Mouse (Mus musculus) neural tube, embryonic 10.5 days (tissue): ENCODE results near the gene Arf4.

ENCODE experiments used
- DNase-seq: peaks from one replicate; pipeline ENCODE4 v3.0.0-alpha.2; 2017; ENCODE audit warnings: low spot score; ENCODE audit errors: extremely low spot score

Gene Arf4

GRCm38 (mm10) chr14:26637851-26638707, at the start of gene Arf4:
Arf4 (plus strand) TSS chr14:26638074.
- peak; percentile 94 for DNase-seq

DNA sequence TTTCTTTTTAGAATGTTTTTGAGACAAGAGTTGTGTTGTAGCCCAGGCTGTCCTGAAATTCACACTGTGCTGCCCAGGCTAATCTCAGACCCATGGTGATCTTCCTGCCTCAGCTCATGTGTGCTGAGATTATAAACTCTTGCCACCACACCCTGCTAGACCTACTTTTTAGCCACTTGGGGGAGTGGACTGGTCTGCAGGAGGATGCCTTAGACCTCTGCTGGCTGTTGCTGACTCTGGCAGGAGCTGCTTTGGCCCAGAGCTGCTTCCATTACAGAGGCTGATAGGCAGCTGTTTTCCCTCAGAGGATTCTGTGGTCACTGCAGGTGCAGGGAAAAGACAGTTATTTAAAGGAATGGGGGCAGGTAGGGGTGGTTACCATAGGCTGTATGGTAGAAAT, 46.5 kb upstream of the Arf4 start:
- no peak for DNase-seq

DNA sequence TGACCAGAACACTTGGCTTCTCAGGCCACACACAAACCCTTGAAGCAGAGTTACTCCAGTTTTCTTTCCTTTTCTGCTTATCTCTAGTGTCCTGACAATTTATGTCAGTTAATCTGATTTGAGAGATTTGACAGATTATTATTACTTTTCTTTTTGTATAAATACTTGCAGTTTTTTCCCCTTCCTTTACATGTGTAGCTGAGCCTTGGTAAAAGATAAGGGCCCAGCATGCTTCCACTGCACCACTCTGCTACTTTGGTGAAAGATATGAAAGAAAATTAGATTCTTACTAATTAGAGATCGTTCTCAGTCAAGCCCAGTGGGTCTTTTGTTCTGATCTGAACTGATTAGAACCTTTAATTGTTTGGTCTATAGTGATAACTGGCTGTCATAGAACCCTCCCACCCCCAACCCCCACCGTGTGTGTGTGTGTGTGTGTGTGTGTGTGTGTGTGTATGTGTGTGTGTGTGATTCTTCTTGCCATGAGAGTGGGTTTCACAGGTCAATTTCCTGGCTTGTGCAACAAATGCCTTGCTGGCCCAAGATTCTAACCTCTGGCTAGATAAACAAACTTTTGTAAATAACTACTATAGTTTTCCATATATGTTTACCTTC, 44.5 kb upstream of the Arf4 start:
- DNase-seq, result no peak

DNA sequence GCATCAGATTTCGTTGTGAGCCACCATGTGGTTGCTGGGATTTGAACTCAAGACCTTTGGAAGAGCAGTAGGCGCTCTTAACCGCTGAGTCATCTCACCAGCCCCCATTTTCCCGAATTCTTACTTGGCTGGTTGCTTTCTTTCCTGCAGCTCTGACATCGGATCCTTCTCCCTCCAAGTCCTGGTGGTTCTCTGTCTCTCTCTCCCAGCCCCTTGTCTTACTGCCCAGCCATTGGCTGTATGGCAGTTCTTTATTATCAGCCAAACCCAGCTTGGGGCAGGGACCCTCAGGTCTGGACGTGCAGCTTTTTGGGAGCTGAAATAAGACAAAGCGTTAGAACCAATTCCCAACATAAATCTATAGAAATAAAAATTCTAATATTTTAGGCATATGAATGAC, 42.7 kb upstream of the Arf4 start:
- DNase-seq, result no peak

DNA sequence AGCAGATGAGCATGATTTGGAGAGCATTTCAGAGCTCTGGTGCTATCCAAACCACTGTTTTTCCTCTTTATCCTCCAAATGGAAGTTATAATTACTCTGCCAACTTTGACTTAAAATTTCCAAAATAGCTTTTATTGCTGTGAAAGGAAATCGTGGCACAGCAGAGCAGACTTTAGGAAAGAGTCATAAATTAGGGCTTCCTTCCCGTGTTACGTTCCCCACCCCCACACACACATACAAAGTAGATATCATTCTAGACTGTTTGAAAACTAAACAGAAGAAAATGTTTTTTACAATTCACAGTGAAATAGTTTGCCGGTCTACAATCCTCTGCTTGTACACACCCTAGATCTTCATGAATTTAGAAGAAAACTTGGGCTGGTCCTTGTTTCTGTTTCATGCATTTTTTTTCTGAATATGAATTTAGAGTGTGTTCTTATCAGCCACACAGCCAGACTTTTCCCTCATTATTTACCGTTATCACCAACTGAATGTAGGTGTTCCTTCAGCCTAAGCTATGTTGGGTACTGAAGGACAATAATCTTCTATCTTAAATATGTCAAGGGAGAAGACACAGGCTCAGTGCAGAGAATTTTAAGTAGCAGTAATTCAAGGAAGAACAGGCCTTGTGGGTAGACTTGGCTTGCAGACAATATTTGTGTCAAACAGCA, 42.0 kb upstream of the Arf4 start:
- DNase-seq, result no peak

GRCm38 (mm10) chr14:26605354-26605753, 32.5 kb upstream of the Arf4 start:
- DNase-seq, result no peak

GRCm38 (mm10) chr14:26609674-26610073, 28.2 kb upstream of the Arf4 start:
- DNase-seq, result no peak

GRCm38 (mm10) chr14:26610689-26611088, 27.2 kb upstream of the Arf4 start:
- DNase-seq, result no peak

GRCm38 (mm10) chr14:26625301-26625700, 12.6 kb upstream of the Arf4 start:
- no peak for DNase-seq

DNA sequence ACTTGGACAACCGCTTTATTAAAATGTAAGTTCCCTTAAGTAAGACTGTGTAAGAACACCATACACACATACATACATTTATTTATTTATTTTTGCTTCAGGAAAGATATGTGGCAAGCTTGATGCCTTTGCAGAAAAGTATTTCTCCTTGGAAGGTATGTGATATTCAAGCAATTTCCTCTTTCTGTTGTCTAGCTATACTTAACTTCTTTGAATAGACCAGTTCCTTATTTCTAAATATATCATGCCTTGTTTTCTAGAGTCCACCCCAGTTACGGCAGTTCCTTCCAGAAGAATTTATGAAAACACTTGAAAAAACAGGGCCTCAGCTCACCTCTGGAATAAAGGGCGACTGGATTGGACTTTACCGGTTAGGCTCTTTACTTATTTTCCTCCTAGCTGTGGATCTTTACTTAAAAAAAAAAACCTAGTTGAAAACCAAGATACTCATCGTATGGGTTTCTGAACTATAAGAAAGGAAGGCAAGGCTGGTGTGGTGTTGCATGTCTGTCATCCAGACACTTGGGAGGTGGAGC, 11.2 kb upstream of the Arf4 start:
- no peak for DNase-seq

- no peak for DNase-seq
Measured at GRCm38 (mm10) chr14:26637025-26637850, 636 bp upstream of the Arf4 start.

GRCm38 (mm10) chr14:26638708-26639084, 822 bp downstream of the Arf4 start:
- peak; percentile 68 for DNase-seq

DNA sequence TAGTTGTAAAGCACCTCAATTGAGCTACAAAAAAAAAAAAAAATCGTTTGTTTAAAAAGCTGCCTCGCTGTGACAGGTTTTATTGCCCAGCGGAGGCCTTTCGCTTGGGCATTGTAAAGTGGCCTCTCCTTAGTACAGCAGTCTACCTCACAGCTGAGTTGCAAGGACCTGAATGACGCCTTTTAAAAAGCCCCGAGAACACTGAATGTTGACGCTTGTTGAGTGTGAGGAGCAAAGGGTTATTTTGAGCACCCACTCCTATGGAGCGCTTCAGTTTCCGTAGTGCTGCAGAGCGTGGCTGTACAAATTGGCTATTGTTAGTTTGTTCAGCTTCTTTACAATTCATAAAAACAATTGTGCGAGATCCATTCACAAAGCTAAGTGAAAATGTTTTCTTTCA, 1.4 kb downstream of the Arf4 start:
- DNase-seq, result no peak

GRCm38 (mm10) chr14:26639961-26640360, 2.1 kb downstream of the Arf4 start:
- DNase-seq, result no peak

DNA sequence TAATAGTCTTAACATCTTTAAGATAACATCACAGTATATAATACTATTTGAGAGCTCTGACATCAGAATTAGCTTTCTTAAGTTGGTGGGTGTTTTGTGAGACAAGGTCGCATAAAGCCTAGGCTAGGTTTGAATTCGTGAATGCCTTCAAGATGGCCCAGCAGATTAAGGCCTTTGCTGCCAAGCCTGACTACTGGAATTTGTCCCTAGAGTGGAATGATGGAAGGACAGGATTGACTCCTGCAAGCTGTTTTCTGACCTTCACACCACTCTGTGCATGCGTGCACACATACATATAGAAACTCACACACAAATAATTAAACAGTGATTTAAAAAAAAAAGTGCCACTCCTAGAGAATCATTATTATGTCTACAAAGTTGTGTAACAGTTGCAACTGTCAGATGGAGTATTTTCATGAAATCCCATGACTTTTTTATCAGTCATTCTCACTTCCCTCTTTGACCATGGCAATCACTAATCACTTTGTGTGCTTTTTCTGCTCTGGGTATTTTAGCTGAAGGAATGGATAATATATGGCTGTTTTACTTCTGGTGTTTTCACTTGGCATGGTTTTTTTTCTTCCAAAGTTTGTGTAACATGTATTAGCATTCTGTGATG, 5.2 kb downstream of the Arf4 start:
- no peak for DNase-seq

- no peak for DNase-seq
Measured at GRCm38 (mm10) chr14:26645989-26646650, 8.2 kb downstream of the Arf4 start.

DNA sequence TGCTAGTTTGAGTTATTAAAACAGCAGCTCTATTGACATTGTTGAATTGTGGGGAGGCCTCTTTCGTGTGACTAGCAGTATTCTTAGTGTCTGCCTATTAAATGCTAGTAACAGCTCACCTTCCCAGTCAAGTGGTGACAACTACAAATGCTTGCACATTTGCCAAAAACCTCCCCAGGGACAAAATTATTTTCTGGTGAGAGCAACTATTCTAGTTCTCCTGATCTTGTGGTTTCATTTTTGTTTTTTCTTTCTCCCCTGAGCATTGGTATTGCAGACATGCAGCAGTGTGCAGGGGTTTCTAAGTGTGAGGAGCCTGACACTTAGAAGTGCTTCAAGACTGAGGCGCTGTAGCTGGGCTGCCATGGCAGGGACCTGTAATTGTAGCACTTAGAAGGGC, 9.9 kb downstream of the Arf4 start:
- DNase-seq, result no peak

GRCm38 (mm10) chr14:26651901-26652300, 14.0 kb downstream of the Arf4 start:
- no peak for DNase-seq

DNA sequence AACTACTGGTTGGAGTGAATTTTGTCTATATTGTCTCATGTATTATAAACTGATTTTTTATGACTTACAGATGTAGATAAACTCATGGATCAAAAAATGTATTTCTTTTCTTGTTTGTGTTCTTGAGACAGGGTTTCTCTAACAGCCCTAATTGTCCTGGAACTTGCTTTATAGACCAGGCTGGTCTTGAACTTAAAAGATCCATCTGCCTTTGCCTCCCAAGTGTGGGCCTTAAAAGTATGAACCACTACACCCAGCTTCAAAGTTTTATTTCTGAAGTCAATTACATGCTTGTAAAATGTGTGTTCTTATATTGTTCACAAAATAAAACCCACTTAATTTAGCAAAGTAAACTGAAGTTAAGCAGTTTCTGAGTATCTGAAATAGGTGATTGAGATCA, 20.3 kb downstream of the Arf4 start:
- no peak for DNase-seq

DNA sequence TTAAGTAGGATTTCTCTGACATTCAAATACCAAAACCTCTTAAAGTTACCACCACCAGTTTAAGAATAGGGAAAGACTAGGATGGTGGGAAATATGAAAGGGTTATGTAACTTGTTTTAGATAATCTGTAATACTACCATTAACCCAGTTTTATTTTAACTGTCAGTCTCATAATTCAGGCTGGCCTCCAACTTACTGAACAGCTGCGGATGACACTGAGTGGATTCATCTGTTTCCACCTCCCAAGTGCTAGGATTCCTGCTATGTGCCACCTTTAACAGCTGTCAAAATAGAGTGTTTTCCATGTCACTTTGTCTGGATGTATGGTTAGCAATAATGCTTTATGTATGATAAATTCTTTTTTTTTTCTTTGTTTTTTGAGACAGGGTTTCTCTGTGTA, 22.4 kb downstream of the Arf4 start:
- DNase-seq, result no peak
